Mouse (Mus musculus) gastrocnemius, postnatal 14 days (tissue): ENCODE measurements around the gene Nr1h2. TPM values are rescaled to one million over a fixed set of nuclear protein-coding genes. Genes with fewer than 3 reads are reported as not detected.

ENCODE experiments used
- DNase-seq: peaks from one replicate; pipeline ENCODE4 v3.0.0; 2021; ENCODE audit warnings: mixed read lengths
- intact Hi-C: fragments of 180-260 bp; cut with DNase I; formaldehyde crosslinking; loops from one replicate; pipeline ENCODE4 v1.15.1; 2025; ENCODE audit warnings: low total_unique reads
- total RNA-seq, 2 experiments: library from RNA; stranded (reverse); gene quantifications; 2 replicates each; pipeline ENCODE4 v1.2.3; 2021

Gene Nr1h2
- total RNA-seq, 2 experiments from 2014 or later: 28.0 to 28.2 TPM

- intact Hi-C loops: no loop called here
- DNase-seq: no peak
These were observed 33.9 kb upstream of the Nr1h2 start for GRCm38 (mm10) chr7:44587676-44588075.

GRCm38 (mm10) chr7:44586930-44587329 is 33.2 kb upstream of the Nr1h2 start:
- intact Hi-C loops: no loop called here
- peak; percentile 20 for DNase-seq

- DNase-seq: no peak
- intact Hi-C loops: no loop called here
These were observed 32.8 kb upstream of the Nr1h2 start for GRCm38 (mm10) chr7:44586518-44586917.

GRCm38 (mm10) chr7:44585606-44586005 is 31.9 kb upstream of the Nr1h2 start:
- intact Hi-C loops: no loop called here
- DNase-seq: no peak

GRCm38 (mm10) chr7:44584921-44585320 is 31.2 kb upstream of the Nr1h2 start:
- DNase-seq: no peak
- intact Hi-C loops: no loop called here

GRCm38 (mm10) chr7:44584265-44584804 is 30.6 kb upstream of the Nr1h2 start:
- DNase-seq: no peak
- intact Hi-C loops: no loop called here

GRCm38 (mm10) chr7:44583146-44583545 is 29.4 kb upstream of the Nr1h2 start:
- intact Hi-C loops: no loop called here
- DNase-seq: no peak

GRCm38 (mm10) chr7:44582709-44583108 is 29.0 kb upstream of the Nr1h2 start:
- intact Hi-C loops: no loop called here
- no peak for DNase-seq

- no peak for DNase-seq
- intact Hi-C loops: no loop called here
These were observed 27.9 kb upstream of the Nr1h2 start for GRCm38 (mm10) chr7:44581637-44582036.

GRCm38 (mm10) chr7:44576333-44576844 is 22.6 kb upstream of the Nr1h2 start:
- DNase-seq: no peak
- intact Hi-C loops: no loop called here

GRCm38 (mm10) chr7:44572956-44573484 is 19.3 kb upstream of the Nr1h2 start:
- intact Hi-C loops: no loop called here
- no peak for DNase-seq

- intact Hi-C loops: no loop called here
These were observed 18.5 kb upstream of the Nr1h2 start, which contains the start of gene Napsa for GRCm38 (mm10) chr7:44572213-44572701. Napsa (plus strand) TSS chr7:44572380.

GRCm38 (mm10) chr7:44571811-44572210 is 18.1 kb upstream of the Nr1h2 start:
- intact Hi-C loops: no loop called here
- DNase-seq: no peak

More at GRCm38 (mm10) chr7:44572213-44572701, 18.5 kb upstream of the Nr1h2 start, which contains the start of gene Napsa:
- no peak for DNase-seq

- DNase-seq: no peak
- intact Hi-C loops: no loop called here
These were observed 17.2 kb upstream of the Nr1h2 start for GRCm38 (mm10) chr7:44570989-44571388.

- intact Hi-C loops: no loop called here
- DNase-seq: no peak
These were observed 15.1 kb upstream of the Nr1h2 start for GRCm38 (mm10) chr7:44568803-44569202.

- intact Hi-C loops: no loop called here
- no peak for DNase-seq
These were observed 11.7 kb upstream of the Nr1h2 start for GRCm38 (mm10) chr7:44565414-44565813.

GRCm38 (mm10) chr7:44564486-44564885 is 10.7 kb upstream of the Nr1h2 start:
- intact Hi-C loops: loop anchor here (5.0 kb wide), 1 partner anchor 42 kb away; the partner anchor contains the start of gene Mybpc2
- DNase-seq: no peak

GRCm38 (mm10) chr7:44563284-44563683 is 9.5 kb upstream of the Nr1h2 start:
- no peak for DNase-seq
- intact Hi-C loops: loop anchor here (5.0 kb wide), 1 partner anchor 41 kb away; the partner anchor contains the start of gene Mybpc2

- intact Hi-C loops: loop anchor here (5.0 kb wide), 1 partner anchor 38 kb away; the partner anchor contains the start of gene Mybpc2
- DNase-seq: peak; percentile 73
These were observed 7.0 kb upstream of the Nr1h2 start for GRCm38 (mm10) chr7:44560435-44561400.

GRCm38 (mm10) chr7:44557629-44558028 is 3.9 kb upstream of the Nr1h2 start:
- intact Hi-C loops: no loop called here
- DNase-seq: no peak
